Mouse (Mus musculus) embryonic facial prominence, embryonic 10.5 days (tissue): ENCODE data around the gene Barx1. TPM values are rescaled to one million over a fixed set of nuclear protein-coding genes. Genes with fewer than 3 reads are reported as not detected.

Experiments used
- DNase-seq: peaks from one replicate; pipeline ENCODE4 v3.0.0-alpha.2; 2017; ENCODE audit warnings: low spot score
- H3K27ac ChIP-seq: fragments of 300-500 bp; sonication (generic); replicated peaks from 2 replicates; pipeline ENCODE4 v1.5.1; 2016; ENCODE audit warnings: mild to moderate bottlenecking
- H3K27me3 ChIP-seq: fragments of 300-500 bp; sonication (generic); replicated peaks from 2 replicates; pipeline ENCODE4 v1.6.1; 2016; ENCODE audit warnings: low read depth, mild to moderate bottlenecking; ENCODE audit not compliant: poor library complexity, severe bottlenecking
- H3K36me3 ChIP-seq: fragments of 300-500 bp; sonication (generic); replicated peaks from 2 replicates; pipeline ENCODE4 v1.6.1; 2016; ENCODE audit warnings: mild to moderate bottlenecking, moderate library complexity
- H3K4me1 ChIP-seq: fragments of 300-500 bp; sonication (generic); 2 replicates; pipeline ENCODE4 v1.6.1; 2016
- H3K4me3 ChIP-seq: fragments of 300-500 bp; sonication (generic); 2 replicates; pipeline ENCODE4 v1.5.1; 2016; ENCODE audit warnings: mild to moderate bottlenecking, moderate library complexity
- H3K9me3 ChIP-seq: fragments of 300-500 bp; sonication (generic); 2 replicates; pipeline ENCODE4 v1.6.1; 2016; ENCODE audit warnings: mild to moderate bottlenecking
- WGBS: fragments of 180-500 bp; shearing (Covaris S2); methylation state at CpG from one replicate; pipeline ENCODE4 v1.1.7; 2016; 5-methylcytosine and 5-hydroxymethylcytosine counted together
- polyA plus RNA-seq: library from polyadenylated mRNA; unstranded; fragments of >200 nt; fragmentation: Nextera tagmentation; extraction: Ambion mirVana; gene quantifications from 2 replicates; pipeline ENCODE4 v1.2.1, GENCODE M21; 2016

Gene Barx1
- polyA plus RNA-seq, 1 experiment from 2014 or later: 57.9 TPM

- no peak for DNase-seq
Measured at GRCm38 (mm10) chr13:48651132-48652065, 11.4 kb upstream of the Barx1 start.

GRCm38 (mm10) chr13:48653788-48654770 lies 8.7 kb upstream of the Barx1 start:
- DNase-seq: peak; percentile 82
- WGBS: 9% methylated on average over 14 of the region's 14 CpGs
- Histone ChIP-seq H3K9me3 (no peaks in the 10 kb centered on the region), H3K36me3 (no peaks in the 10 kb centered on the region), H3K4me1 (peaks cover 33% of the 10 kb centered on the region), H3K27ac (no peak overlapping the region), H3K4me3 (no peak overlapping the region), H3K27me3 (peaks cover 73% of the 10 kb centered on the region)

More at GRCm38 (mm10) chr13:48651132-48652065, 11.4 kb upstream of the Barx1 start:
- WGBS: 68% methylated on average over 6 of the region's 6 CpGs
- Histone ChIP-seq H3K4me1 (peaks cover 21% of the 10 kb centered on the region), H3K27ac (no peak overlapping the region), H3K36me3 (no peaks in the 10 kb centered on the region), H3K27me3 (peaks cover 47% of the 10 kb centered on the region), H3K4me3 (no peak overlapping the region), H3K9me3 (no peaks in the 10 kb centered on the region)

GRCm38 (mm10) chr13:48655637-48656036 lies 7.2 kb upstream of the Barx1 start:
- H3K4me1 ChIP-seq: peaks cover 48% of the 10 kb centered on the region
- no peaks in the 10 kb centered on the region for H3K9me3 ChIP-seq
- H3K36me3 ChIP-seq: no peaks in the 10 kb centered on the region
- H3K4me3 ChIP-seq: 0 out of 2 replicates have a peak overlapping the region, but pooled peaks have one; percentile 4
- WGBS: 1% methylated on average over 8 of the region's 8 CpGs
- H3K27me3 ChIP-seq: peaks cover 89% of the 10 kb centered on the region
- DNase-seq: peak; percentile 72
- H3K27ac ChIP-seq: no peak overlapping the region

GRCm38 (mm10) chr13:48657791-48658190 lies 5.0 kb upstream of the Barx1 start:
- peaks cover 97% of the 10 kb centered on the region for H3K27me3 ChIP-seq
- H3K9me3 ChIP-seq: no peaks in the 10 kb centered on the region
- DNase-seq: peak; percentile 32
- no peaks in the 10 kb centered on the region for H3K36me3 ChIP-seq
- 2% methylated on average over 9 of the region's 9 CpGs for WGBS
- no peak overlapping the region for H3K4me3 ChIP-seq
- H3K27ac ChIP-seq: no peak overlapping the region
- peaks cover 60% of the 10 kb centered on the region for H3K4me1 ChIP-seq

GRCm38 (mm10) chr13:48658588-48659253 lies 4.1 kb upstream of the Barx1 start:
- peak; percentile 58 for DNase-seq
- H3K9me3 ChIP-seq: no peaks in the 10 kb centered on the region
- H3K27me3 ChIP-seq: peaks cover 97% of the 10 kb centered on the region
- WGBS: under 1% methylated on average over 33 of the region's 33 CpGs
- peak overlapping the region; percentile 49 for H3K4me3 ChIP-seq
- no peaks in the 10 kb centered on the region for H3K36me3 ChIP-seq
- peaks cover 66% of the 10 kb centered on the region for H3K4me1 ChIP-seq
- H3K27ac ChIP-seq: peak overlapping the region; percentile 70; the same call in 1 of the 2 replicates

- WGBS: under 1% methylated on average over 38 of the region's 38 CpGs
- Histone ChIP-seq H3K4me3 (peak overlapping the region; percentile 49), H3K4me1 (peaks cover 70% of the 10 kb centered on the region), H3K9me3 (no peaks in the 10 kb centered on the region), H3K36me3 (no peaks in the 10 kb centered on the region), H3K27ac (peak overlapping the region; percentile 70), H3K27me3 (peaks cover 100% of the 10 kb centered on the region)
- peak; percentile 67 for DNase-seq
Measured at GRCm38 (mm10) chr13:48659254-48660220, 3.3 kb upstream of the Barx1 start.

- DNase-seq: peak; percentile 40
- no peaks in the 10 kb centered on the region for H3K36me3 ChIP-seq
- H3K9me3 ChIP-seq: no peaks in the 10 kb centered on the region
- WGBS: 4% methylated on average over 11 of the region's 11 CpGs
- peaks cover 100% of the 10 kb centered on the region for H3K27me3 ChIP-seq
- H3K27ac ChIP-seq: peak overlapping the region; percentile 70; the same call in 1 of the 2 replicates
- peak overlapping the region; percentile 49 for H3K4me3 ChIP-seq
- peaks cover 75% of the 10 kb centered on the region for H3K4me1 ChIP-seq
Measured at GRCm38 (mm10) chr13:48660221-48660734, 2.5 kb upstream of the Barx1 start.

GRCm38 (mm10) chr13:48660741-48661140 lies 2.1 kb upstream of the Barx1 start:
- H3K36me3 ChIP-seq: no peaks in the 10 kb centered on the region
- H3K9me3 ChIP-seq: no peaks in the 10 kb centered on the region
- DNase-seq: peak; percentile 18
- H3K4me3 ChIP-seq: peak overlapping the region; percentile 67; the same call in 1 of the 2 replicates
- H3K27ac ChIP-seq: no peak overlapping the region
- H3K4me1 ChIP-seq: peaks cover 76% of the 10 kb centered on the region
- 9% methylated on average over 6 of the region's 6 CpGs for WGBS
- H3K27me3 ChIP-seq: peaks cover 100% of the 10 kb centered on the region

- WGBS: 5% methylated on average over 1 of the region's 1 CpGs
- Histone ChIP-seq H3K4me3 (peak overlapping the region; percentile 67), H3K36me3 (no peaks in the 10 kb centered on the region), H3K9me3 (no peaks in the 10 kb centered on the region), H3K4me1 (peaks cover 78% of the 10 kb centered on the region), H3K27ac (no peak overlapping the region), H3K27me3 (peaks cover 100% of the 10 kb centered on the region)
- no peak for DNase-seq
Measured at GRCm38 (mm10) chr13:48661561-48661960, 1.2 kb upstream of the Barx1 start.

GRCm38 (mm10) chr13:48663211-48663987 lies 601 bp downstream of the Barx1 start:
- Histone ChIP-seq H3K4me1 (peaks cover 80% of the 10 kb centered on the region), H3K4me3 (peak overlapping the region; percentile 67), H3K27ac (peak overlapping the region; percentile 88), H3K9me3 (no peaks in the 10 kb centered on the region), H3K27me3 (peaks cover 100% of the 10 kb centered on the region), H3K36me3 (no peaks in the 10 kb centered on the region)
- under 1% methylated on average over 54 of the region's 54 CpGs for WGBS
- peak; percentile 74 for DNase-seq
